Mouse (Mus musculus): ENCODE measurements around the gene Amph. TPM values are rescaled to one million over a fixed set of nuclear protein-coding genes. Genes with fewer than 3 reads are reported as not detected.

Gene Amph
- total RNA-seq, 2 experiments from 2014 or later, result 1.1 TPM

Other genes starting within 250 kb of the Amph start
- gene Vps41, start 230.9 kb upstream of the Amph start, total RNA-seq (2021), result 10 to 100 TPM; 33.1 to 35.1 TPM

All from heart, postnatal 36 days (tissue).